Mouse (Mus musculus) gastrocnemius, adult 2 months (tissue): ENCODE data around the gene Bcas3. TPM values are rescaled to one million over a fixed set of nuclear protein-coding genes. Genes with fewer than 3 reads are reported as not detected.

Source experiments
- DNase-seq: peaks from one replicate; pipeline ENCODE4 v3.0.0; 2022
- H3K27ac ChIP-seq: fragments of 200-600 bp; 2 replicates; pipeline ENCODE4 v1.8.1; 2022; ENCODE audit warnings: mild to moderate bottlenecking
- H3K4me3 ChIP-seq: fragments of 200-600 bp; 2 replicates; pipeline ENCODE4 v1.8.1; 2022; ENCODE audit warnings: mild to moderate bottlenecking, moderate library complexity
- CTCF ChIP-seq: fragments of 200-600 bp; IDR thresholded peaks from 2 replicates; pipeline ENCODE4 v1.8.1; 2022; ENCODE audit warnings: antibody characterized with exemption, mild to moderate bottlenecking, moderate library complexity
- intact Hi-C: fragments of 180-260 bp; cut with DNase I; formaldehyde crosslinking; loops from one replicate; pipeline ENCODE4 v1.15.1; 2025
- long read RNA-seq, 2 experiments: library from polyadenylated mRNA; stranded (forward); transcript quantifications; one replicate each; pipeline ENCODE4 v2.0.0; 2021
- total RNA-seq, 2 experiments: library from RNA; stranded (reverse); gene quantifications; 2 replicates each; pipeline ENCODE4 v1.2.3; 2021

Gene Bcas3
- total RNA-seq: 10 to 100 TPM; 39.6 to 46.6 TPM
- long read RNA-seq, experiment 1, partial matches to known transcripts: 1 of 6 reads
- long read RNA-seq, experiment 1, other reads (novel, unspliced or antisense): 3 of 6 reads
- long read RNA-seq, experiment 2, partial matches to known transcripts: 1 of 2 reads
- long read RNA-seq, experiment 2, other reads (novel, unspliced or antisense): 1 of 2 reads

DNA sequence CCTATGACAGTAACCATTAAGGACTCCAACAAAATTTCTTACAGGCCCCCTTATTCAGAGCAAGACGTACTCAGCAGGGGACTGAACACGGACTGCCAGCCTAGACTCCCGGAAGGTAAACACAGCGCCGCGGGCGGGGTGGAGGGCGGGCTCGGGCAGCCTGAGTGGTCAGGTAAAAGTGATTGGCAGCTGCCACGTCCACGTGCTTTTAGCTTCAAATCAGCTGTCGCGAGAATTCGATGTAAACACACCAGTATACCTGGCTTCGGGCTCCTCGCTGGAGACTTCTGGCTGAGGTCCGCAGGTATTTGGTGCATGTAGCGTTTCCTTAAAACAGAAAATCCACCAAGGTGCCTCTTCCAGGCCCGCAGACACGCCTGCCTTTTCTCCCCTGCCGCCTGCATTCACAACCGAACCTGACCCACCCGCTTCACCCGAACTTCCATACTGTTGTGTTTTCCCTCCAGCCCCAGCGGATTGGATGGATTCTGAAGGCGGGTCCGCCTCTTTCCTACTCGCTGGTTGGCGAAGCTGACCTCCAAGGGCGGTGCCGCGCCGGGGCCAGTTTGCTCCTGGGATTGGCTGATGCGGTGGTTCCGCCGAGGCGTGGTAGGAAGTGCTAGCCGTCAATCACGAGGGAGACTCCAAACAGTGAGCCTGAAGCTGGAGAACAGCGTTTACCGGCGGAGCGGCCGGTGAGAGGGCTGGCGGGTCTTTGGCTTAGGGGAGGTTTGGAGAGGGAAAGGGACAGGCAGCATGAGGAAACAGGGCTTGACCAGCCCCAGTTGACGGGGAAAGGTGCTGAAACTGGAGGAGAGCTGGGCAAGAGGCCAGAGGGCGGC lies at the start of gene Bcas3:
TSS of gene Bcas3 (plus strand) at position 629 of the 842 bp plus-strand sequence.
- intact Hi-C loops: loop anchor here (2.0 kb wide), 1 partner anchor 42 kb away; the partner anchor contains the start of gene Ppm1d
- Histone ChIP-seq H3K27ac (peak within 1 kb of the TSS; percentile 98), H3K4me3 (peak within 1 kb of the TSS; percentile 83)
- DNase-seq: peak; percentile 99
- TF ChIP-seq CTCF: no peak

GRCm38 (mm10) chr11:85306577-85307260 lies 46.2 kb upstream of the Bcas3 start:
- no peak overlapping the region for H3K4me3 ChIP-seq
- H3K27ac ChIP-seq: no peak overlapping the region
- no peak for DNase-seq
- intact Hi-C loops: no loop called here
- TF ChIP-seq CTCF: no peak

DNA sequence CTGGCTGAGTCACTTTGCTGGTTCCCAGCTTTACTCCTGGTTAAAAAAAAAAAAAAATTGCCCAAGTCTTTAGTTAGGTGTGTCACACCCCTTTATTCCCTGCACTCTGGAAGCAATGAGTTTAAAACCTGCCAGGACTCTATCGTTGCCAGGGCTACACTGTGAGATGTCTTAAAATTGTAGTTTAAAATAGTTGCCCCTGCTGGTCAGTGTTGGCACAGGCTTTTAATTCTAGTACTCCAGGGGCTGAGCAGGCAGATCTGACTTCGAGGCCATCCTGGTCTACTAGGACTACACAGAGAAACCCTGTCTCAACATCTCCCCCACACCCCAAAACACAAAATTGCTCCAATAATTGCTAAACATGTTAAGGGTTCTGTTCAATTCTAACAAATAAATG lies 44.2 kb upstream of the Bcas3 start:
- DNase-seq: no peak
- Histone ChIP-seq H3K27ac (no peak overlapping the region), H3K4me3 (no peak overlapping the region)
- intact Hi-C loops: no loop called here
- no peak for TF ChIP-seq CTCF

DNA sequence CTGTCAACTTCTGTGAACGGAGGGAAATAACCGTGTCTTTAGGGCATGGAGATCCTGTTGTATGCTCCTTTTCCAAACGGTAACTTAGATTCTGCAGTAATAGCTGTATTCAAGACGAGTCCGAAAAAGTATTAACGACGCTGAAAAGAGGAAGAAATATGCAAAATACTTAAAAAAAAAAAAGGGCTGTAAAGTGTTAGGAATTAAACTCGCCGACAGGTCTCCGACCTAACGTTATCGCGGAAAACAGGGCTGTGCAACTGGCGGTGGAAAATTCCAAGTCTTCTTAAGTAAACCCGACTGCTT lies 42.6 kb upstream of the Bcas3 start:
- intact Hi-C loops: loop anchor here (2.0 kb wide), 1 partner anchor 42 kb away; the partner anchor contains the start of gene Bcas3
- Histone ChIP-seq H3K27ac (peak overlapping the region; percentile 99), H3K4me3 (peak overlapping the region; percentile 92)
- TF ChIP-seq CTCF: no peak
- DNase-seq: no peak

GRCm38 (mm10) chr11:85310713-85311574 lies 42.0 kb upstream of the Bcas3 start, which contains the start of gene Ppm1d:
Ppm1d (plus strand) TSS chr11:85311244.
- DNase-seq: peak; percentile 98
- TF ChIP-seq CTCF: no peak
- Histone ChIP-seq H3K27ac (peak within 1 kb of the TSS; percentile 99), H3K4me3 (peak within 1 kb of the TSS; percentile 92)
- intact Hi-C loops: loop anchor here (1.0 to 2.0 kb wide), 2 partner anchors 42 to 76 kb away; partner anchors contain the start of genes Appbp2 and Bcas3

- intact Hi-C loops: loop anchor here (1.0 to 2.0 kb wide), 2 partner anchors 41 to 77 kb away; partner anchors contain the start of genes Appbp2 and Bcas3
Measured at GRCm38 (mm10) chr11:85311645-85312490, 41.1 kb upstream of the Bcas3 start.

DNA sequence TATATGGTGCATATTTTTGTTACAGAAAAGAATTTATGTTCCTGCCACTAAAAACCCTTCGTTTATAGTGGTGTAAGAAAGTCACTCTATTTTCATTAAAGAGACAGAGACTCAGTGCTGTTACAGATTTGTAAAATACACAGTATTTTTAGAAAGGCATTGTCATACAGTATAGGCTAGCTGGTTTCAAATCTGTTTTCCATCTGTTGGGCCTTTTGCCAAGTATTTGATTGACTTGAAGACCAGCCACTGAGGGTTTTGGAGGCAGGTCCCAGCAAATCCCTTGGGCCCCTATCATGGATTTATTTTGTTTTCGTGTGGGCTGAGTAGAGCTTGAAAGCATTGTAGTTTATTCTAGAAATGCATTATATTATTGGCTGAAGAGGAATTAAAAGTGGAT lies 40.1 kb upstream of the Bcas3 start:
- intact Hi-C loops: no loop called here
- H3K27ac ChIP-seq: peak overlapping the region; percentile 99
- TF ChIP-seq CTCF: no peak
- DNase-seq: peak; percentile 57
- H3K4me3 ChIP-seq: peak overlapping the region; percentile 92

More at GRCm38 (mm10) chr11:85311645-85312490, 41.1 kb upstream of the Bcas3 start:
- peak overlapping the region; percentile 92 for H3K4me3 ChIP-seq
- peak; percentile 58 for TF ChIP-seq CTCF
- peak; percentile 43 for DNase-seq
- H3K27ac ChIP-seq: peak overlapping the region; percentile 99

DNA sequence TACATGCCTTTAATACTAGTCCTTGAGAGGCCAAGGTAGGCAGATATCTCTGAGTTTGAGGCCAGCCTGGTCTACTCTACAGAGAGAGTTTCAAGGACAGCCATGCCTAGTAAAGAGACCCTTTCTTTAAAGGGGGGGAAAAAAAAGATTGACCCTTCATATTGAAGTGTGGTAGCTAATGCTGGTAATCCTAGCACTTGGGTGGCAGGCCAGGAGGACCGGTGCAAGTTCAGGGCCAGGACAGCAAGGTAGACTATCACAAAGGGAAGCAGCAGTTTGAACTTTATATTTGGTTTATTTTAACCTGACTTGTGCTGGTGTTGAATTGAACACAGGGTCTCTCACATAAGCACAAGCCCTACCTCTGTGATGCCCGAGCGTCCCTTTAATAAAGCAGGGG lies 39.6 kb upstream of the Bcas3 start:
- intact Hi-C loops: no loop called here
- TF ChIP-seq CTCF: no peak
- Histone ChIP-seq H3K4me3 (peak overlapping the region; percentile 92), H3K27ac (peak overlapping the region; percentile 99)
- no peak for DNase-seq

DNA sequence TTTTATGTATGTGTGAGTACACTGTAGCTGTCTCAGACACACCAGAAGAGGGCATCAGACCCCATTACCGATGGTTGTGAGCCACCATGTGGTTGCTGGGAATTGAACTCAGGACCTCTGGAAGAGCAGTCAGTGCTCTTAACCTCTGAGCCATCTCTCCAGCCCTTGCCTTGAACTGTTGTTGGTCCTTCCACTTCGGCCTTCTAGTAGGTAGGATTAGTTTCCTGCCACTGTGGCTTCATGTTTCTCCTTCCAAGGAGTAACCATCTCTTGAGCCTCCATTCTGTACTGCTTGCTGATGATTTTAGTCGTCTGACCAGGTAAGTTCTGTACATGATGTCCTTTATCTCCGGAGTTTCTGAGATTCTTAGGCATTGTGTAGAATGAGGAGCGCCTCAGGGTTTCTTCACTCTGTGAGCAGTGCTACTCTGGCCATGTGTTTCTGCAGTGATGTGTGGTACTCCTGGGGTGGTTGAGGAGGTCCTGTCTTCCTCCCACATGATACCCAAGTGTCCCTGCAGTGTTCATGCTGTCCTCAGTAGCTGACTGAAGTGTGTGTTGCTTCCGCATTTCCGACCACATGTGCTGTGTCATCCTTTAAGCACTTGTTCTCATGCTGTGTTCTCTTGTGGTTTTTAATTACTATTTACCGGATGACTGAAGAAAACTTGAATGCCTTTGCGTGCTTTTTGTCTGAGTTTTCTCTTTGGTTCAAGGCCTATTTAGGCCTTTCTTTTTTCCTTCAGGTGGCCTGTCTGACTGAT lies 29.2 kb upstream of the Bcas3 start:
- intact Hi-C loops: no loop called here
- TF ChIP-seq CTCF: no peak
- Histone ChIP-seq H3K4me3 (no peak overlapping the region), H3K27ac (no peak overlapping the region)
- no peak for DNase-seq

- Histone ChIP-seq H3K4me3 (no peak overlapping the region), H3K27ac (no peak overlapping the region)
- no peak for DNase-seq
- intact Hi-C loops: no loop called here
- TF ChIP-seq CTCF: no peak
Measured at GRCm38 (mm10) chr11:85328717-85329116, 24.2 kb upstream of the Bcas3 start.
